Mouse (Mus musculus): ENCODE measurements around the gene Evi5l.

Gene Evi5l

DNA sequence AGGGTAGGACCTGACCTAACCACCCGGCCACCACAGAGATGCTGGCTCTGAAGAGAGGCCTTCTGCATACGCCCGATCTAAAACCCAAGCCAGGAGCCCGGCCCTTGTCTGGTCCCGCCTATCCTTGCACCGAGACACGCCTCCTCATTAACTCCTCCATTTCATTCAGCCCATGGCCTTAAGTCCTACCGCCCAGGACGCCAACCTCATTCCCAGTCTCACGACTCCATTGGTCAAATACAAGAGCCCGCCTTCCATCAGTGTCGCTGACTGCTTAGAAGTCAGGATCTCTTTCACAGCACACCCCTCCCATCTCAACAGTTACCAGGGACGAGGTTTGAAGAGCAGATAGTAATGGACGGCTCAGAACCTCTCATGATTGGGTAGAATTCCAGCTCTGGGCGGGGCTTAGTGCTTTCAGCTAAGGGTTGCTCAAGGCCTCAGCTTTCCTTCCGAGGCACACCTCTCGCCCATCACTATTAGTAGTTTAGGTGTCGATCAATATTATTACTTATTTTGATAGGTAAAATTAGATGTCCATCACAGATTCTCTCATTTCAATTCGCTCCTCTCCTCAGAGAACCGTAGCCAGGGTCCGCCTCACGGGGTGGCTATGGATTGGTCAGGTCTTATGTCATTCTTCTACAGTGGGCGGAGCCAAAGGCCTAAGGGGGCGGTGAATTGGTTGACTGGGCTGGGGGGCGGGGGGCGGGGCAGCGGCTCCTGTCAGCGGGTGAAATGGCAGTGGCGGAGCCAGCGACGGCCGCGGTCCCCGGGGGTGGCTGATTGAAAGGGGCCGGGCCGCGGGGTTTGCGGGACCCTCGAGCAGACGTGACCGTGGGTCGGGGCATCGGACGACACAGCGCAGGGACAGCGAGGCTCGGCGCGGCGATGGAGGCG lies at the start of gene Evi5l:
Evi5l (plus strand) TSS at position 716 of the 900 bp plus-strand sequence.
- DNase-seq (ENCODE audit: low spot score) = peak; percentile 97

DNA sequence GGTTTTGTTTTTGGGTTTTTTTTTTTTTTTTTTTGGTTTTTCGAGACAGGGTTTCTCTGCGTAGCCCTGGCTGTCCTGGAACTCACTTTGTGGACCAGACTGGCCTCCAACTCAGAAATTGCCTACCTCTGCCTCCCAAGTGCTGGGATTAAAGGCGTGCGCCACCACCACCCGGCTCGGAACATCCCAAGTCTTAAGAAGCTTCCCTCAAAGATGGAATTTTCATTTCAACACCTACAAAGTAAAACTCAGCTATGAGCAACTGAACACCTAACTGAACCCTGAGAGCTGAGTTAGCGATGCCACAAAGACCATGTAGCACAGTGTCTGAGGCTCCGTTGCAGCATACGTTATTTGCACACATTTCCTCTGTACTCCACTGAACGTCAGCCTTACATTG lies 32.6 kb upstream of the Evi5l start, which contains the start of gene Cd209g:
Cd209g (plus strand) TSS at position 301 of the 400 bp plus-strand sequence.
- DNase-seq (ENCODE audit: low spot score) = no peak

DNA sequence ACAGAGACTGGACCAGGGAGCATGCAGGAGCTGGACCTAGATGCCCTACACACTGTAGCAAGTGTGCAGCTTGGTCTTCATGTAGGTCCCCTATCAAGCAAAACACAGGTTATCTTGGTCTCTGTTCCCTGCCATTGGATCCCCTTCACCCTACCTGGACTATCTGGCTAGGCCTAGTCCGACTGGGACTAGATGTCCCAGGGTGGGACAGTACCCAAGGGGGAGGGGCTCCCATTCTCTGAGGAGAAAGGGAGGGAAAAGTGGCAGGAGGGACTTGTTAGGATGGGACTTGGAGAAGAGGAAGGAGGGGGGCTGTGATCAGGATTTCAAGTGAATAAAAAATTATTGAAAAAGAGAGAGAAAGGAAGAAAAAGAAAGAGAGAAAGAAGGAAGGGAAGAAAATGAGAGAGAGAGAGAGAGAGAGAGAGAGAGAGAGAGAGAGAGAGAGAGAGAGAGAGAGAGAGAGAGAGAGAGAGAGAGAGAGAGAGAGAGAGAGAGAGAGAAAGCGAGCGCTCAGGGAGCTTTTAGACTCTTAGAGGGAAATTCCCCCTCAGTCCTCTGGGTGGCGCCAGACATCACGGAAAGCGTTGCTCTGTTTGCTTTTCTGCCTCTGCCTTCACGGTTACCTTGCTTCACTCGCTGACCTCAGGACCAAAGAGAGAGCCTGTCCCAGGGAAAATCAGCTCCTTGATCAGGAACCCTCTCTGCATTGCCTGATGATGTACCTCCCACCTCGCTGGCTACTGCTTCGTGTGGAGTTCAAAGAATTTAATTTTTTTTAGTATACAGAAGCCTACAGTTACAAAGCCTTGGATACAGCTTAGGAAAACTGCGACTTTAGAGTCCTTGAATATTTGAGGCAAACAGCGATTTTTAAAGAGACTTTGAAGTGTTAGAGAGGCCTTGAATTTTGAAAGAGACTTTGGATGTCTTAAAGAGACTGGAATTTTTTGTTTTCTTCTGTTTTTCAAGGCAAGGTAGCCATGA lies 26.4 kb upstream of the Evi5l start:
- peak; percentile 42 for DNase-seq (ENCODE audit: low spot score)

DNA sequence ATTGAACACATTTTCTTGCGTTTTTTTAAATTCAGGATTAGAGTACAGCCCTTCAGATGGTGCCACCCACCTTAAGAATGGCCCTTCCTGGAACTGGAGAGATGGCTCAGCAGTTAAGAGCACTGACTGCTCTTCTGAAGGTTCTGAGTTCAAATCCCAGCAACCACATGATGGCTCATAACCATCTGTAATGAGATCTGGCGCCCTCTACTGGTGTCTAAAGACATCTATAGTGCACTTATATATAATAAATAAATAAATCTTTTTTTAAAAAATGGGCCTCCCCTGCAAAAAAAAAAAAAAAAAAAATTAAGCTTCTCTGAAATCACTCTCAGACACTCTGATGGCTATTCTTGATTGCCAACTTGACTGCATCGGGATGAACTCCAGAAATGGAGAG lies 24.6 kb upstream of the Evi5l start:
- DNase-seq (ENCODE audit: low spot score) = no peak

DNA sequence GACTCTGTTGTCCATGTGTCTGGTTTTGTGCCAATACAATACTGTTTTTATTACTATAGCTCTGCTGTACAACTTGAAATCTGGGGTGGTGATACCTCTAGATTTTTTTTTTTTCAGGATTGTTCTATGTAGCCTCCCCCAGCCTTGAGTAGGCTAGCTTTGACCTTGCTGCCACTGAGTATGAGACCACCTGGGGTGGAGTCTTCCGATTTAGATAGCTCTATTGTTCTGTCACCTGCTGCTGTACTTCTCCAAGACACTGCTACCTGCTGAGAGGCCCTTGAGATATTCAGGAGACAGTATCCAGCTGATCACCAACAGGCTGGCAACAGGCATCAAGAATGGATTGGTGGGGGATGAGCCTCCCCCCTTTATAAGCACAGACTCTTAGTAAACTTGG lies 19.1 kb upstream of the Evi5l start:
- no peak for DNase-seq (ENCODE audit: low spot score)

DNA sequence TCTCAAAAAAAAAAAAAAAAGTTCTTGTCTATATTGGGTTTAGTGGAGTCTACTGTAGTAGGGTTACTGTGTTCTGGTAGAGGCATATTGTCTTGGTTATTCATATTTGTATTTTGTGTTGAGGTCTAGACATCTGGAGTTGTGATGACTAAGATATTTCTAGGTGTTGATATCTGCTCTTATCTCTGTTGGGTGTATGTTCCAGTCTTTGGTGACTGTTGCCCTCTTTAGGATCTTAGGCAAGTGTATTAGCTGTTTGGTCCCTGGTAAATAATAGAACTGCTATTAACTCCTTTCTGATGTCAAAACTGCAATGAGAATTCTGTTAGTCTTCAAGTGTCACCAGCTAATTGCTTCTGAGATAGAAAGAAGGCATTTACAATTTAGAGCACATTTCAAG lies 11.5 kb upstream of the Evi5l start:
- DNase-seq (ENCODE audit: low spot score) = no peak

DNA sequence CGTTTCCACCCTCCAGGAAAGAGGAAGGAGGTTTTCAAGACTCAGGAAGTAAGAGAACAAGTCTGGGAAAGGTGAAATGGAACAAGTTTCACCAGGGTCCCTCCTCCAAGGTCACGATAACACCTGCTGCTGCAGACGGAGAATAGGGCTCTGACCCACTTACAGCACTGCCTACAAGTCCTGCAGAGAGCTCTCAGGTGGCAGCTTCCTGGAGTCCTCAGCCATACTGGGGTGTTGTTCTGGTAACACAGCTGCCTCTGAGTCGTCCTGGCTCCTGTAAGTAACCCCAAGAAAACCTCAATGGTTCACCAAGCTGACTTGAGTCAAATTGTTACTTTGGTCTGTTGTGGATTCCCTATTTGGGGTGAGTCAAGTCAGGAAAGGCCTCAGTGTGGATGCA lies 3.6 kb upstream of the Evi5l start:
- no peak for DNase-seq (ENCODE audit: low spot score)

DNA sequence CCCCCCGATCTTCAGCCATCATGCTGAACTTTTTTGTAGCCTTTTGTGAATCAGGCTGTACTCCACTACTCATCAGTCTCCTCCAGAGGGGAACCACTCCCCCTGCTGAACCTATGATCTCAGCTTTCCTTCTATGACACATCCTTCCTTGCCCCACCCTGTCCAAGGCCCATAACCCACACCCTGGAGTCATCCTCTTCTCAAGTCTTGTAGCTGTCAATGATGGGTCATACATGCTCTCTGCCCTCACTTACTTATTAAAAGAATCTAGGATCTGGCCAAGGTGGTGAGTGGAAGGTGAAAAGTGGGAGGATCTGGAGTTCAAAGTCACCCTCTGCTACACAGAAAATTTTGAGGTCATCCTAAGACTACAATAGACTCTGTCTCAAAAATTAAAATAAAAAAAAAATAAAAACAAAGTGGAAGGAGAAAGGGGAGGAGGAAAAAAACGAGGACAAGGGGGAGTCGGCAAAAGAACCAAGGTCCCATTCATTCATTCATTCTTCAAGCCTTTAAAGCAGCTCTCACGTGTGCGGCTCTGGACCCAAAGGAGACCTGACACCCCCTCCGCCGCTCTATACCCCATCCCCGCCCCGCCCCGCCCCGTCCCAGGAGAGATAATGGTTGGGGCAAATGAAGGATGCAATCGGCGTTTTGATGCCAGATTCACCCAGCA lies 1.1 kb upstream of the Evi5l start:
- DNase-seq (ENCODE audit: low spot score) = no peak

DNA sequence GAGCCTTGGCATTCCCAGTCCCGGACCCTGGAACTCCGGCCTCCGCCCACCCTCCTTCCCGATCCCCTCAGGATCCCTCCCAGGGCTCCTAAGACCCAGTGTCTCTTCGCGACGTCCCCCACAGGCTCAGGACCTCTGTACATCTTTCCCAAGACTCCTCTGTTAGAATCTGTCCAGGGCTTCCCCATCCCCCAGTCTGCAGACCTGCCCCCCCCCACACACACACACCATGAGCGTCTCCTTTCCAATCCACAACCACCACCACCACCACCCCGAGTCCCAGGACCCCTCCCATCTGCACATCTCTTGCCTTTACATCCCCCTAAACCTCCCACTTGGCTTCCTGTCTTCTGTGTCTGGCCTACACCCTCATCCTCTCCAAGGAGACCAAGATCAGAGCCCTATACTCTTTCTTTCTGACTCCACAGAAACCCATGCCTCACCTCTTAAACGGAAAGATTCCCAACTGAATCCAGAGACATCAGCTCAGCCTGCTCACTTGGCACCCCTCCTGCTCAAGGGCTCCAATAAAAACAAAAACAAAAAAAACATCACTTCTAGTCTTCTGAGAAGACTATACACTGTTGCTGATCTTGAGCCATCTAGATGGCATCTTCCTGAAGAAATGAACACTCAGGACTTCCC lies 636 bp downstream of the Evi5l start:
- no peak for DNase-seq (ENCODE audit: low spot score)

DNA sequence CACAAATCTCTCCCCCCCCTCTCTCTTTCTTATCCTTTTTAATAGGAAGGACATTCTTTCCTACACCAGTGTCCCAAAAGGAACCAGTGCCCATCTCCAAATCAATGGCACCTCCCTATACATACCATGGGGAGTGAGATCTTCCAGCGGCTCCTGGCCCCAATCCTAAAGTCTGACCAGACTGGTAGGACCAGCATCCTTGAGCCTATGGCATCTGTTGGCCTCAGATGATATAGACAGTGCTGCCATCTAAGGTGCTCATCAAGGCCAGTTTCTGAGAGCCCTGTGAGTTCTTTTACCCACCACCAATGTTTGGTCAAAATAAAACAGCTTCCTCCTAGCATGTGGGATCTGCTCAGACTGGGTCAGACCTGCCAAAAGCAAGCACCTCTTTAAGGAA lies 1.6 kb downstream of the Evi5l start:
- no peak for DNase-seq (ENCODE audit: low spot score)

DNA sequence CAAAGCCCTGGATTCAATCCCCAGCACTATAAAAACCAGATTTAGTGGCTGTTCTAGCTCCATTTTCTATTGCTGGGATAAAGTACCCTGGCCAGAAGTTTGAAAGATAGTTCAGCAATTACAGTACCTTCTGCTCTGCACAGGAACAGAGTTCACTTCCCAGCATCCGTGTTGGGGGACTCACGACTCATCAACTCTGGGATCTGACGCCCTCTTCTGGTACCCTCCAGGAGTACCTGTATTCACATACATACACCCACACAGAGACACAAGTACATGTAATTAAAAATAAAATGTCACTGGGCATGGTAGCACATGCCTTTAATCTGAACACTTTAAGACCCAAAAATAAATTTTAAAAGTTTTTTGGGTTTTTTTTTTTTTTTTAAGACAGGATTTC lies 6.1 kb downstream of the Evi5l start:
- DNase-seq (ENCODE audit: low spot score) = no peak

DNA sequence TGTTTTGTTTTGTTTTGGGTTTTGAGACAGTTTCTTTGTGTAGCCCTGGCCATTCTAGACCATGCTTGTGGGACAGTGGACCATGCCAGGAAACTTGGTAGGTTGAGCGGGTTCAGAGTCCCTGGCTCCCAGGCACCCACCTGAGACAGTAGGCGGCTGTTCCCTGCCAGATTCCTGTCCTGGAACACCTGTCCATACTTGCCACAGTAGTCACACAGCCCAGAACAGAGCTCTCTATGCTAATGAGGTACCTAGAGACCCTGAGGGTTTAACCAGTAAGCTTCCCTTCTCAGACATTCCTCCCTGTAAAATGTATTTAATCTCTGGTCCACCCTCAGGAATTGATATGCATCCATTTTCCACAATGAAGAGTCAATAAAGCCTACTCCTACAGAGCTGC lies 7.7 kb downstream of the Evi5l start:
- no peak for DNase-seq (ENCODE audit: low spot score)

DNA sequence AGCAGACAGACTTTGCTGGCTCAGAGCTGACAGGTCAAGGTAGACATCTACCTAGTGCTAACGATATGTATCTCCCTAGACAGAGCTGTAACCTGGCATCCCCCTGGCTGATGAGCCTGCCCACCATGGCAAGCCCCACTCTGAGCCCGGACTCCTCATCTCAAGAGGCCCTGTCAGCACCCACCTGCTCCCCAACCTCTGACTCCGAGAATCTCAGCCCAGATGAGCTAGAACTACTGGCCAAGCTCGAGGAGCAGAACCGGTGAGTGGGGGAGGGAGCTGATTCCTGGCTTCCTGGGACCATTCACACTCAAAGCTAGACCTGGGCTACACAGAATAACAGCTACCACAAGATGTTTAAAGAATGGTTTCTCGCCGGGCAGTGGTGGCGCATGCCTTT lies 17.0 kb downstream of the Evi5l start:
- DNase-seq (ENCODE audit: low spot score) = no peak

DNA sequence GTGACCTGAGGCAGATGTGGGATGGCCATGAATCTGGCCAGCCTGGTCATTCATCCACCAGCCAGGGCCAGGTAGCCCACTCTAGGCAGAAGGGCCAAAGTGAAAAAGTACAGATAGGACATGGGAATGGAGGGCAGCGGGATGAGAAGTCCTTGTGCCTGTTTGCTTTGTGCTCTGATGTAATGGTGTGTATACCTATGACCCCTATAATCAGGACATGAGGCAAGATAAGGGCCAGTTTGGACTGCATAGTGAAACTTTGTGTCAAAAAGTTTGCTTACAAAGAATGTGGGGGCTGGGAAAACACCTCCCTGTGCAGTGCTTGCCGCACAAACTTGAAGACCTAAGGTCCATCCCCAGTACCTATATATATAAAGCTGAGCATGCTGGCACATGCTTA lies 19.8 kb downstream of the Evi5l start:
- no peak for DNase-seq (ENCODE audit: low spot score)

DNA sequence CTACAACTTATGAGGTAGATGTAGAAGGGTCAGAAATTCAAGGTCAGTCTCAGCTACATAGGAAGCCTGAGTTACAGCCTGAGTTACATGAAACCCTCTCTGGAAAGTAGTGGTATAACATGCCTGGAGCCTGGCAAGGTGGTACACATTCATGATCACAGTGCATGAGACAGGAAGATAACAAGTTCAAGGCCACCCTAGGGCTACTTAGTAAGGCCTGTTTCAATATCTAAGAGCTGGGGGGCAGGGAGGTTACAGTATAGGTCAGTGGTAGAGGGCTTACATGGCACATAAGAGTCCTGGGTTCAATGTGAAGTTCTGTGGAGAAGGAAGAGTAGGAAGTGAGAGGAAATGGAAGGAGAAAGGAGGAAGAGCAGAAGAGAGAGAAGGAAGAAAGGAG lies 22.2 kb downstream of the Evi5l start:
- no peak for DNase-seq (ENCODE audit: low spot score)

DNA sequence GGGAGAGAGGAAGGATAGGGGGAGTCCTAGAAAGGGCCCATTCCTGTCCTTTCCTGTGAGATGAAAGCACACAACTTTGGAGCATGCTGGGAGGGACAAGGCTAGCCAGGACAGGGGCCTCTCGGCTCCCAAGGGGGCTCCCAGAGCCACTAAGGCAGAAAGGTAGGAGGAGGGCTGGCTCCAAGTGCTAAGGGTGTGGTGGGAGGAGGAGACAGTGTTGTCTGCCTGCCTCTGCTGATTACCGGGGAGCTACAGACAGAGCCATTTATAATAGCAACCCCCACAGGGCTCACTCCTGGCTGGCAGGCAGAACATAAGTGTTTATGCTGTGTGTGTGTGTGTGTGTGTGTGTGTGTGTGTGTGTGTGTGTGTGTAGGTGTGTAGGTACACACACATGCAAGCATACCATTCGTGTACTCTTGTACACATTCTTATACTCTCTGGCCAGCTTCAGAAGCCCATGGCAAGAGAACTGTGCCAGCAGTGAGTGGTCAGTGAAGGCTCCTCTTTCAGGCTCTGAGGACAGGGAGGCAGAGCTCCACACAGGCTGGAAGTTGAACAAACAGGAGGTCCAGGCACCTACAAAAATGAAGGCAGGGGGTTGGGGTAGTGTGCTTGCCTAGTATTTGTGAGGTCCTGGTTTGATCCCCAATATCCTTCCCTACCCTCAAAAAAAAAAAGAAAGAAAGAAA lies 22.8 kb downstream of the Evi5l start:
- DNase-seq (ENCODE audit: low spot score) = no peak

DNA sequence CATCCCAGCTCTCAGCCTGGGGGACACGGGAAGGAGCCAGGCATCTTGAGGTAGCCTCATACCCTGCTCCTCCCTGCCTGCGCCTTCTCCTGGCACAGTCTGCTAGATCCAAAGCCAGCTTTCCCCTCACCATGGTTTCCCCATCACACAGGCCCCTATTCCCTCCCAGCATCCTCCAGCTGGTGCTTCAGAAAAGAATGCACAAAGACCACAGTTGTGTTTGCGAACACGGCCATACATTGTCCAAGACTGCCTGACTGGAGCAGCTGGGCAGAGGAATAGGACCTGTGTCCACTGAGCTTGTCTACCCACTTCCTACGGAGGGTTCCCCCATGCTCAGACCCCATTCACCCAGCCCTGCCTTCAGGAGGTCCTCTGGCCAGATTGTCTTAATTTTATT lies 25.9 kb downstream of the Evi5l start:
- DNase-seq (ENCODE audit: low spot score) = no peak

DNA sequence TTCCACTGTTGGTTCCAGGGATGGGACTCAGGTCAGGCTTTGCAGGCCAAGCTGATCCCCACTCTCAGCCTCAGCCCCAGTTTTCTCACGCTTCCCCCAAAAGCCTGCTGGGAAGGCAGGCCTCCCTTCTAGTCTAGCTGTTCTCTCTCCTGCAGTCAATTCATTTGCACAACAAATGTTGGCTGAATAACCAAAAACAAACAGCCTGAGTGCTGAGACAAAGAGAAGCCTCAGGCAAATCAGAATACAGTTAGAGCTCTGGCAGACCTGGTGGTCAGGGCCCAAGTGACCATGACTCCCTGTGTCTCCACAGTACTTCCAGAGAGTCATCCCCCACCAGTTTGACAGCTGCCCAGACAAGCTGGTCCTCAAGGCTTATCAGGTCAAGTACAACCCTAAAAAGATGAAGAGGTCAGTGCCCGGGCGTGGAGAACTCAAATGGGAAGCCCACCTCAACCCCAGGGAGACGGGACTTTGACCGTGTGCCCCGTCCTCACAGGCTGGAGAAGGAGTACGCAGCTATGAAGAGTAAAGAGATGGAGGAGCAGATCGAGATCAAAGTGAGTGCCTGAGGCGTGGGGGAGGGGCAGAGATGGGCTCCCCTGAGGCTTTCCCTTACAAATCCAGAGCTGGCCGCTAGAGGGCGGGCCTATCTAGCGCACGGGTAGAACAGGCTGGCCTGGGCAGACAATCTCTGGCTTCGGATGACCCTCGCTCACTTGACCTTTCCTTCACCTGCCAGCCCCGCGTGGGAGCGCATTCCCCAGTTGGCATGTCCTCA lies 26.6 kb downstream of the Evi5l start:
- peak; percentile 72 for DNase-seq (ENCODE audit: low spot score)

DNA sequence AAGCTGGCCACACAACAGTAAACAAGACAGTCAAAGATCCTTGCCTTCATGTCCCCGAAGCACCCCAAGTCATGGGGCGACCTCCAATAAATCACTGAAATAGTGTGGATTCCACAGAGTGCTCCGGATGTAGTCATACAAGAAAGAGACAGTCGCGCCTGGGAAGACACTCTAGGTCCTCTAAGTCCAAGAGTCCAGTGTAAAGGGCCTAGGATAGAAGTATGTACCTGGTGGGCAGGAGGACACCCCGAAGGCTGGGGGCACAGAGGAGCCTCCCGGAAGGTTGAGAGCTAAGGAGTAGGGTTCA lies 27.2 kb downstream of the Evi5l start:
- DNase-seq (ENCODE audit: low spot score) = no peak

DNA sequence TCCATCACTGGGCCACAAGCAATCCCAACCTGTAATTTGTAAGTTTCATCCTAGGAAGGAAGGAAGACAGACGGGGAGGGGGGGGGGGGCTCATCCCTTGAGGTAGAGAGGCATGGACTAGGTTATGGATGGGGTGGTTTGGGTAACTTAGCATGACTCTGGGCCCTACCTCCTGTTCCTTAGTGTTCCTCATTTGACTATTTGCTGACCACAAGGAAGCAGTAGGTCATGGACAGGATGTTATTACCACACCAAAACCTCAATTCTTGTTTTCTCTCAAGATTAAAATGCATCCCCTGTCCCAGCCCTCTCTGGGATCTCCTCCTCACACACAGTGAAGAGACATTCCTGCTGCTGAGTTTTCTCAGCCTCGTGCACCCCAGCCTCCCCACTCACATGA lies 35.0 kb downstream of the Evi5l start:
- DNase-seq (ENCODE audit: low spot score) = no peak
